Mouse (Mus musculus): ENCODE measurements around the gene Plcxd3. TPM values are rescaled to one million over a fixed set of nuclear protein-coding genes. Genes with fewer than 3 reads are reported as not detected.
"Not testable (repeated sequence)": the region's sequence is repeated elsewhere in the genome, so short reads cannot be mapped to it uniquely, and the experiment has no call there.

Gene Plcxd3
- polyA plus RNA-seq, 1 experiment from 2014 or later = 0.45 TPM

DNA sequence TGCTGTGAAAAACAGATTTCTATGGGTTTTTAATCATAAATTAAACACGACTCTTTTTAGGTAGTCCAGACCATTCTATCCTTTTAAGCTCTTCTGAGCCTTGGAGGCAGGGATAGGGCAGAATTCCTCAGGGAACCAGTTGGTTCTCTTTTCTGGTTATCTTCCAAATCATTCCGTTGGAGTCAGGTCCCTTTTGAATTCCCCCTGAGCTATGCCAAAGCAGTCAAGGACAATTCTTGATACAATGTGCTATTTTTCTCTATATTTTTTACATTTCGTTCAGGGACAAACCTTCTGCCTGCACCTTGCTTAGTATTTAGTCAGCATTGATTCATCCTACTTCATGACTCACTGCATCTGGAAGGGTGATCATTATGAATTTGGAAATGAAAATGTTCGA is 128.5 kb downstream of the Plcxd3 start:
- Histone ChIP-seq H3K36me3 (ENCODE audit: control insufficient read depth, insufficient read depth, low read length) (no peaks in the 10 kb centered on the region), H3K9ac (ENCODE audit: low read length) (no peak overlapping the region), H3K9me3 (ENCODE audit: control insufficient read depth, low read length) (no peaks in the 10 kb centered on the region), H3K27me3 (ENCODE audit: control insufficient read depth, insufficient read depth, low read depth, low read length) (no peaks in the 10 kb centered on the region), H3K4me3 (ENCODE audit: low read length) (no peak overlapping the region), H3K4me1 (replicated peaks; ENCODE audit: control insufficient read depth, insufficient read depth, low read length) (no peaks in the 10 kb centered on the region), H3K27ac (ENCODE audit: low read length) (no peak overlapping the region), H3K4me2 (ENCODE audit: low read depth, low read length) (no peak overlapping the region)
- WGBS = 67% methylated on average over 4 of the region's 4 CpGs
- ATAC-seq (ENCODE audit: low read depth) = no peak

DNA sequence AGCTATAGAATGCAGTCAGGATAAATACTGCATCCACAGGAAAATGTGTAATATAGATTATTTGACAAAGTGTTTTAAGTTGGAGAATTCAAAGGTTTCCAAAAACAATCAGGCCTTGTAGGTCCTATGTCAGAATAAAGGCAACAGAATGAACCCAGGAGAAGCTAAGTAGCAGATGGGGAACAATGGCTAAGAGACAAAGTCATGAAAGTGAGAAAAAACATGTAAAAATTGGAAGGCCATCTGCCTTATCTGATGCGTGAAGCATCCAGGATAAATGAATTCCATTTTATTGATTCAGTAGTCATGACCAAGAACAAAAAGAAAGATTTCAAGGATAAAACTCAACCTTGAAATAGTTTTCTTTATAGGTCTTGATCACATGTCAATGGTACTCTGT is 139.4 kb downstream of the Plcxd3 start:
- no peak overlapping the region for H3K4me3 ChIP-seq (ENCODE audit: low read length)
- no peaks in the 10 kb centered on the region for H3K9me3 ChIP-seq (ENCODE audit: control insufficient read depth, low read length)
- 76% methylated on average over 1 of the region's 1 CpGs for WGBS
- H3K27me3 ChIP-seq (ENCODE audit: control insufficient read depth, insufficient read depth, low read depth, low read length) = no peaks in the 10 kb centered on the region
- H3K27ac ChIP-seq (ENCODE audit: low read length) = no peak overlapping the region
- H3K9ac ChIP-seq (ENCODE audit: low read length) = no peak overlapping the region
- no peak for ATAC-seq (ENCODE audit: low read depth)
- H3K36me3 ChIP-seq (ENCODE audit: control insufficient read depth, insufficient read depth, low read length) = no peaks in the 10 kb centered on the region
- no peaks in the 10 kb centered on the region for H3K4me1 ChIP-seq (replicated peaks; ENCODE audit: control insufficient read depth, insufficient read depth, low read length)
- no peak overlapping the region for H3K4me2 ChIP-seq (ENCODE audit: low read depth, low read length)

DNA sequence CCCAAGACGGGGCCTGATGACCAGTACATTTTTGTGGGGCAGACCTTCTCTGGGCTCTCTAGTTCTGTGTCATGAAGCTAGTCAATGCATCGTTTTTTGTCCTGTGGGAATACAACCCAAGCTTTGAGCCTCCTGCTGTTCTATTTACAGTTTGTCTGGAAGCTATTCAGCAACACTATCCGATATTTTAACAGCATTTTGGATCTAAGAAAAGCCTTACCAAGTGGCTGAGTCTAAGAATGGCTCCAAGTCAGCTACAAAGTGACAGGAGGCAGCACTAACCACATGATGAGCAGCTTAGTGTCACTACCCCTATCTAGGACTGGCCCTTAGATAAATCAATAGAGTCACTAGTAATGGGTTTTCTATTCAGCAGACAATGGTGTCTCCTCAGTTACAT is 149.3 kb downstream of the Plcxd3 start:
- Histone ChIP-seq H3K27ac (ENCODE audit: low read length) (no peak overlapping the region), H3K27me3 (ENCODE audit: control insufficient read depth, insufficient read depth, low read depth, low read length) (no peaks in the 10 kb centered on the region), H3K4me2 (ENCODE audit: low read depth, low read length) (no peak overlapping the region), H3K9me3 (ENCODE audit: control insufficient read depth, low read length) (no peaks in the 10 kb centered on the region), H3K4me3 (ENCODE audit: low read length) (no peak overlapping the region), H3K9ac (ENCODE audit: low read length) (no peak overlapping the region), H3K4me1 (replicated peaks; ENCODE audit: control insufficient read depth, insufficient read depth, low read length) (no peaks in the 10 kb centered on the region), H3K36me3 (ENCODE audit: control insufficient read depth, insufficient read depth, low read length) (no peaks in the 10 kb centered on the region)
- no peak for ATAC-seq (ENCODE audit: low read depth)
- WGBS = 69% methylated on average over 3 of the region's 3 CpGs

DNA sequence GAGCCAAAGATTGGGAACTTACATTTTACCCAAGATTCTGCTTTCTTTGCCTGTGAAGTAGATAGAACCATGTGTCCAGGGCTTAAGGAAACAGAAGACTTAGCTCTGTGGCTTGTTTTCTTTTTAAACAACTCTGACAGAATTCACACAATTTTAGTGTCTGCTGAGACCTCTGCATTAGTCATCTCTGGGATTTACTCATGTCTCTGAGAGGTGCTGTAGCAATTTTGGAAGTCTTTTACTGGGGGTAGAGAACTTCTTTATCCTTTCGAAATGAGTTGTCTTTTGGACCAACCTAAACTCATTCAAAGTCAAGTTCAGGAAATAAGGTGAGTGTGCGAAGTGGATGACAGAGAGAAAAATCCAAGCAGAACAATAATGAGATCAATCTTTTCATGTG is 158.4 kb downstream of the Plcxd3 start:
- Histone ChIP-seq H3K27ac (ENCODE audit: low read length) (no peak overlapping the region), H3K4me2 (ENCODE audit: low read depth, low read length) (no peak overlapping the region), H3K9me3 (ENCODE audit: control insufficient read depth, low read length) (no peaks in the 10 kb centered on the region), H3K27me3 (ENCODE audit: control insufficient read depth, insufficient read depth, low read depth, low read length) (no peaks in the 10 kb centered on the region), H3K36me3 (ENCODE audit: control insufficient read depth, insufficient read depth, low read length) (no peaks in the 10 kb centered on the region), H3K4me1 (replicated peaks; ENCODE audit: control insufficient read depth, insufficient read depth, low read length) (no peaks in the 10 kb centered on the region), H3K4me3 (ENCODE audit: low read length) (no peak overlapping the region), H3K9ac (ENCODE audit: low read length) (no peak overlapping the region)
- 84% methylated on average over 2 of the region's 2 CpGs for WGBS
- ATAC-seq (ENCODE audit: low read depth) = no peak

DNA sequence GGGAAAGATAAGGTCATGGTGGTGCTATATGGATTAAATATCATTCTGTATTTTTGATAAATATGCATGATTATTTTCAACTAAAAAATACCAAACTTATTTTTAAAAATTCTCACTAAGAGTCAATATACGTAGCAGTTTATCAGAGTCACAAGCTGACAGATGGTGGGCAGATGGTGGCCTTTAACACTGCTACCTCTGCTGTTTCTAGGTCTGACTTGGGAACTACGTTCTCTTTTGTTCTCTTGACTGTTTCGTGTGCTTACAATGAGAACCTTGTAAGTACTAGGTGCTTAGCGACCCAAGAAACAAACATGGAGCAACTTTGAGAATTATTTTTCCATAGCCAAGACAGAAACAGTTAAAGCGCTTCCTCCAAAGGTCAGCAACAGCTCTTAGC is 183.8 kb downstream of the Plcxd3 start:
- H3K36me3 ChIP-seq (ENCODE audit: control insufficient read depth, insufficient read depth, low read length) = no peaks in the 10 kb centered on the region
- ATAC-seq (ENCODE audit: low read depth) = no peak
- no peak overlapping the region for H3K4me3 ChIP-seq (ENCODE audit: low read length)
- no peak overlapping the region for H3K27ac ChIP-seq (ENCODE audit: low read length)
- no peaks in the 10 kb centered on the region for H3K4me1 ChIP-seq (replicated peaks; ENCODE audit: control insufficient read depth, insufficient read depth, low read length)
- 77% methylated on average over 5 of the region's 5 CpGs for WGBS
- no peak overlapping the region for H3K4me2 ChIP-seq (ENCODE audit: low read depth, low read length)
- no peaks in the 10 kb centered on the region for H3K9me3 ChIP-seq (ENCODE audit: control insufficient read depth, low read length)
- H3K27me3 ChIP-seq (ENCODE audit: control insufficient read depth, insufficient read depth, low read depth, low read length) = no peaks in the 10 kb centered on the region
- H3K9ac ChIP-seq (ENCODE audit: low read length) = no peak overlapping the region

DNA sequence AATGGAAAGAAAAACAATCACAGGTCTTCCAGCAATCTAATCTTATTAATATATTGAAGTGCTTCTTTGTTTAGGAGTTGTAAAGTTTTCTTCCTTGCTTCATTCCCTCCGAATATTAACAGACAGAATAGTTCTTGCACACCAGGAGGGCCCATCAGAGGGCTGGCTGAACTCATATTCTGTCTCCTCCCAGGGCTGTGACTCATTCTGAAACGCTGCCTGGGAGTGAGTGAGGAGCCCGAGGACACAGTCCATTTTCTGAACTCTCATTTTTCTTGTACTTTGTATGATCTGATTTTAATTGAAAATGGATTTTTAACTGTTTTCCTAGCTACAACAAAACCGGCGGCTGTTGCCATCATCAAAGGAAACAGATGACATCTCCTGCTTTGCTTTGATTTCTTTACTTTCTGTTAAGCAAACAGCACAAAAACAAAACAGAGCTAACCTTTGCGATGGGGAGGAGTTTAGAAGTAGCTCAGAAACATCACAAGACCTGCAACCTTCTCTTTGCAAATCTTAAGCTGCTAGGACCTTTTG is 186.2 kb downstream of the Plcxd3 start:
- H3K9ac ChIP-seq (ENCODE audit: low read length) = no peak overlapping the region
- 48% methylated on average over 6 of the region's 6 CpGs for WGBS
- no peak overlapping the region for H3K4me2 ChIP-seq (ENCODE audit: low read depth, low read length)
- no peaks in the 10 kb centered on the region for H3K27me3 ChIP-seq (ENCODE audit: control insufficient read depth, insufficient read depth, low read depth, low read length)
- H3K4me3 ChIP-seq (ENCODE audit: low read length) = no peak overlapping the region
- H3K27ac ChIP-seq (ENCODE audit: low read length) = no peak overlapping the region
- ATAC-seq (ENCODE audit: low read depth) = no peak
- no peaks in the 10 kb centered on the region for H3K9me3 ChIP-seq (ENCODE audit: control insufficient read depth, low read length)
- H3K4me1 ChIP-seq (replicated peaks; ENCODE audit: control insufficient read depth, insufficient read depth, low read length) = no peaks in the 10 kb centered on the region
- H3K36me3 ChIP-seq (ENCODE audit: control insufficient read depth, insufficient read depth, low read length) = no peaks in the 10 kb centered on the region

DNA sequence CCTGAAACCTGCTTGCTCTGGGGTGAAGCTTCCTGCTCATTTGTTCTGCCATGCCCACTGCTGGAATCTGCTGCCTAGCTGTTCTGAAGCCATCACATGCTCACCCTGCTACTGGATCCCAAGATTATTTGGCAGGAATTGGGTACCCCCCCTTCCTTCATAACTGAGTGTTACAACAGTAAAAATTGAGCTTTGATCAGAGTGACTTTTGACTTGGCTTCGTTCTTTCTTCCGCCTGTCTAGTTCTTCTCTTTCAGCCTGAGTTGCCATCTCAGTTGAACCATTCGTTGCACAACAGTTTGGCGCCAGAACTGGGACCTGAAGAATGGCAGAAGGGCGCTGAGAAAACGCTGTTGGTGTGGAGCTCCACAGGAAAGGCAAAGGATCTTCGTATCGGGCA is 220.2 kb downstream of the Plcxd3 start:
- not testable (repeated sequence) for H3K27me3 ChIP-seq (ENCODE audit: control insufficient read depth, insufficient read depth, low read depth, low read length); H3K27ac ChIP-seq (ENCODE audit: low read length); H3K4me3 ChIP-seq (ENCODE audit: low read length); H3K36me3 ChIP-seq (ENCODE audit: control insufficient read depth, insufficient read depth, low read length); ATAC-seq (ENCODE audit: low read depth); H3K9ac ChIP-seq (ENCODE audit: low read length); H3K4me1 ChIP-seq (replicated peaks; ENCODE audit: control insufficient read depth, insufficient read depth, low read length); H3K9me3 ChIP-seq (ENCODE audit: control insufficient read depth, low read length); H3K4me2 ChIP-seq (ENCODE audit: low read depth, low read length)
- 87% methylated on average over 8 of the region's 8 CpGs for WGBS

DNA sequence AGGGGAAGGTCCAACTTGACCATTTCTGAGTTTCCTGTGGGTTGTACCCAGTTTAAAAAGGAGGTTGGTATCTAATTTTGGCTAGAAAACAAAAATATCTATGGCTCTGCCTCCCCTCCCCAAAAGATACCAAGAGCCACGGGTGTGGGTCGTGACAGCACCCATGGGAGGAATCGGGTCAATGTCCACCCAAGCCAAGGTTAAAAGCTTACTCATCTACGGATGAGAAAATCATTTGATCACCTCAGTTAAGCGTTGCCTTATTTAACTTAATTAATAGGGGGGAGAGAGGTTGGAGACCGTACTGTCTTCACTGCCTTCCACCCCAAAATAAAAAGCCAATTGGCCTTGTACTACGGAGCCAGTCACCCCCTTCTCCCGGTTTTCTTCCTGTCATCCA is 223.4 kb downstream of the Plcxd3 start:
- not testable (repeated sequence) for H3K27me3 ChIP-seq (ENCODE audit: control insufficient read depth, insufficient read depth, low read depth, low read length); H3K4me3 ChIP-seq (ENCODE audit: low read length); ATAC-seq (ENCODE audit: low read depth); H3K4me1 ChIP-seq (replicated peaks; ENCODE audit: control insufficient read depth, insufficient read depth, low read length); H3K4me2 ChIP-seq (ENCODE audit: low read depth, low read length); H3K9ac ChIP-seq (ENCODE audit: low read length); H3K27ac ChIP-seq (ENCODE audit: low read length); H3K9me3 ChIP-seq (ENCODE audit: control insufficient read depth, low read length); H3K36me3 ChIP-seq (ENCODE audit: control insufficient read depth, insufficient read depth, low read length)
- WGBS = 79% methylated on average over 8 of the region's 8 CpGs

DNA sequence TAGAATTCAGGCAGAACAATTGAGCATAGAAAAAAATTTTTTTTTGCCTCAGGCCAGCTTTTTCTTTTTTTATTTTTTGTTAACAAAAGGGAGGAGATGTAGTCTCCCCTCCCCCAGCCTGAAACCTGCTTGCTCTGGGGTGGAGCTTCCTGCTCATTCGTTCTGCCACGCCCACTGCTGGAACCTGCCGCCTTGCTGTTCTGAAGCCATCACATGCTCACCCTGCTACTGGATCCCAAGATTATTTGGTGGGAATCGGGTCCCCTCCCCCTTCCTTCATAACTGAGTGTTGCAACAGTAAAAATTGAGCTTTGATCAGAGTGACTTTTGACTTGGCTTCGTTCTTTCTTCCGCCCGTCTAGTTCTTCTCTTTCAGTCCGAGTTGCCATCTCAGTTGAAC is 224.0 kb downstream of the Plcxd3 start:
- H3K4me3 ChIP-seq (ENCODE audit: low read length); ATAC-seq (ENCODE audit: low read depth): not testable (repeated sequence)
- 81% methylated on average over 8 of the region's 8 CpGs for WGBS

DNA sequence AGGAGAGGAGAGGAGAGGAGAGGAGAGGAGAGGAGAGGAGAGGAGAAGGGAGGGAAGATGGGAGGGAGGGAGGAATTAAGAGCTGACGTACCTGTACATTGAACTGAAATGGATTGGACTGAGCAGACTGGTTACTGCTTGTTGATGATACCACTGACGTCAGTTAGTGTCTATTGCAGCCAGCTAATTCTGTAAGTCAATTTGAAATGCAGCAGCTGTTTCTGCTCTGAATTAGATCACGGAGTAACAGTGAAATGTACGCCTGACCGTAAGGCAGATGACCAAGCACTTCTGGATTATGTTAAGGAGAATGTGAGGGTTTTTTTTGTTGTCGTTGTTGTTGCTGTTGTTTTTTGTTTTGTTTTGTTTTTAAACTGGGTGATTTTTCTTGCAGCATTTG is 230.3 kb downstream of the Plcxd3 start:
- Histone ChIP-seq H3K9ac (ENCODE audit: low read length) (no peak overlapping the region), H3K27me3 (ENCODE audit: control insufficient read depth, insufficient read depth, low read depth, low read length) (no peaks in the 10 kb centered on the region), H3K4me3 (ENCODE audit: low read length) (no peak overlapping the region), H3K4me1 (replicated peaks; ENCODE audit: control insufficient read depth, insufficient read depth, low read length) (no peaks in the 10 kb centered on the region), H3K9me3 (ENCODE audit: control insufficient read depth, low read length) (no peaks in the 10 kb centered on the region), H3K27ac (ENCODE audit: low read length) (no peak overlapping the region), H3K4me2 (ENCODE audit: low read depth, low read length) (no peak overlapping the region), H3K36me3 (ENCODE audit: control insufficient read depth, insufficient read depth, low read length) (no peaks in the 10 kb centered on the region)
- WGBS = 65% methylated on average over 6 of the region's 6 CpGs
- no peak for ATAC-seq (ENCODE audit: low read depth)

More for the DNA sequence above, 224.0 kb downstream of the Plcxd3 start:
- not testable (repeated sequence) for H3K9me3 ChIP-seq (ENCODE audit: control insufficient read depth, low read length); H3K27me3 ChIP-seq (ENCODE audit: control insufficient read depth, insufficient read depth, low read depth, low read length); H3K4me2 ChIP-seq (ENCODE audit: low read depth, low read length); H3K9ac ChIP-seq (ENCODE audit: low read length); H3K36me3 ChIP-seq (ENCODE audit: control insufficient read depth, insufficient read depth, low read length); H3K4me1 ChIP-seq (replicated peaks; ENCODE audit: control insufficient read depth, insufficient read depth, low read length); H3K27ac ChIP-seq (ENCODE audit: low read length)

All from lung, embryonic 16.5 days (tissue).